Mouse (Mus musculus) spleen, postnatal 4 days (tissue): ENCODE results near the gene Zfp777.
A peak's percentile ranks its signal among the peaks of the same experiment; 100 is the strongest.

Source experiments
- DNase-seq, 2 experiments: peaks; one replicate each; pipeline ENCODE4 v3.0.0; 2022; ENCODE audit warnings: low spot score in 2 of 2

Zfp777 gene

GRCm38 (mm10) chr6:48048426-48049272 is at the start of gene Zfp777:
TSS of gene Zfp777 (minus strand) at chr6:48048911.
- peak; percentile 81 to 89 for DNase-seq

GRCm38 (mm10) chr6:48086957-48087715 is 38.4 kb upstream of the Zfp777 start:
- no peak for DNase-seq

GRCm38 (mm10) chr6:48086471-48086878 is 37.8 kb upstream of the Zfp777 start, which contains the start of gene Zfp746:
TSS of gene Zfp746 (minus strand) at chr6:48086593.
- DNase-seq: peak; percentile 95 to 99

GRCm38 (mm10) chr6:48085521-48086404 is 37.1 kb upstream of the Zfp777 start:
- DNase-seq: peak; percentile 80 to 89

GRCm38 (mm10) chr6:48083733-48084191 is 35.1 kb upstream of the Zfp777 start:
- no peak for DNase-seq

GRCm38 (mm10) chr6:48081952-48082351 is 33.2 kb upstream of the Zfp777 start:
- no peak for DNase-seq

- no peak for DNase-seq
These were observed 32.3 kb upstream of the Zfp777 start for GRCm38 (mm10) chr6:48081021-48081420.

- no peak for DNase-seq
These were observed 24.6 kb upstream of the Zfp777 start for GRCm38 (mm10) chr6:48073316-48073715.

- no peak for DNase-seq
These were observed 18.8 kb upstream of the Zfp777 start for GRCm38 (mm10) chr6:48067492-48067891.

- no peak for DNase-seq
These were observed 16.9 kb upstream of the Zfp777 start for GRCm38 (mm10) chr6:48065587-48066075.

GRCm38 (mm10) chr6:48064451-48064850 is 15.7 kb upstream of the Zfp777 start:
- no peak for DNase-seq

- DNase-seq: no peak
These were observed 15.2 kb upstream of the Zfp777 start for GRCm38 (mm10) chr6:48063940-48064339.

GRCm38 (mm10) chr6:48060895-48061294 is 12.2 kb upstream of the Zfp777 start:
- DNase-seq: no peak

- DNase-seq: no peak
These were observed 11.7 kb upstream of the Zfp777 start for GRCm38 (mm10) chr6:48060421-48060820.

GRCm38 (mm10) chr6:48052136-48052535 is 3.4 kb upstream of the Zfp777 start:
- no peak for DNase-seq

- no peak for DNase-seq
These were observed 3.0 kb upstream of the Zfp777 start for GRCm38 (mm10) chr6:48051666-48052065.

GRCm38 (mm10) chr6:48049273-48050065 is 758 bp upstream of the Zfp777 start:
- no peak for DNase-seq

- DNase-seq: peak; percentile 39 to 78
These were observed 1.0 kb downstream of the Zfp777 start for GRCm38 (mm10) chr6:48047450-48048351.

- DNase-seq: peak in 1 of 2 experiments; percentile 63
These were observed 1.6 kb downstream of the Zfp777 start for GRCm38 (mm10) chr6:48047114-48047449.

- no peak for DNase-seq
These were observed 16.1 kb downstream of the Zfp777 start for GRCm38 (mm10) chr6:48032661-48033060.
